8 mouse cellular contexts compared by ENCODE assay signal in genomic region chr10:111600251-111600620, GRCm38 (mm10).
DNase-seq lines count a peak whose midpoint lies in the region; ATAC-seq and TF ChIP-seq lines count a peak whose summit lies in the region.

No protein-coding gene starts in this region.

- intact Hi-C loops in gastrocnemius, adult 2 months (cut with DNase I) = no loop called here

- no peaks in the 10 kb centered on the region for H3K9me3 ChIP-seq in lung, embryonic 16.5 days (ENCODE audit: control insufficient read depth, low read length)
- no peaks in the 10 kb centered on the region for H3K9me3 ChIP-seq in hindbrain, embryonic 13.5 days
- H3K9me3 ChIP-seq in stomach, embryonic 15.5 days = no peaks in the 10 kb centered on the region

- no peaks in the 10 kb centered on the region for H3K36me3 ChIP-seq in lung, embryonic 16.5 days (ENCODE audit: control insufficient read depth, insufficient read depth, low read length)
- H3K36me3 ChIP-seq in hindbrain, embryonic 13.5 days = no peaks in the 10 kb centered on the region
- no peaks in the 10 kb centered on the region for H3K36me3 ChIP-seq in stomach, embryonic 15.5 days

- H3K4me1 ChIP-seq in lung, embryonic 16.5 days (replicated peaks; ENCODE audit: control insufficient read depth, insufficient read depth, low read length) = peaks cover 29% of the 10 kb centered on the region
- H3K4me1 ChIP-seq in lung, adult 2 months (ENCODE audit: control insufficient read depth, insufficient read depth, low read length) = peaks cover 11% of the 10 kb centered on the region
- H3K4me1 ChIP-seq in hindbrain, embryonic 13.5 days (replicated peaks) = peaks cover 30% of the 10 kb centered on the region
- H3K4me1 ChIP-seq in stomach, embryonic 15.5 days = peaks cover 35% of the 10 kb centered on the region

- no peak for DNase-seq in gastrocnemius, adult 2 months
- no peak for DNase-seq in gastrocnemius, postnatal 10 days
- no peak for DNase-seq in lung, adult 2 months
- DNase-seq in cerebellum, adult 9-10 months = no peak
- DNase-seq in frontal cortex, postnatal 25 days (ENCODE audit: low spot score in 2 of 2) = no peak

- WGBS in lung, embryonic 16.5 days = 21% methylated on average over 2 of the region's 2 CpGs
- WGBS in lung, adult 2 months = 8% methylated on average over 2 of the region's 2 CpGs
- WGBS in hindbrain, embryonic 13.5 days = 69% methylated on average over 2 of the region's 2 CpGs
- WGBS in stomach, embryonic 15.5 days = 21% methylated on average over 2 of the region's 2 CpGs

- H3K27ac ChIP-seq in gastrocnemius, adult 2 months = peak overlapping the region; percentile 66
- peak overlapping the region; percentile 84 for H3K27ac ChIP-seq in lung, embryonic 16.5 days (ENCODE audit: low read length)
- H3K27ac ChIP-seq in hindbrain, embryonic 13.5 days = peak overlapping the region; percentile 30
- peak overlapping the region; percentile 80 for H3K27ac ChIP-seq in stomach, embryonic 15.5 days

- no peak for TF ChIP-seq CTCF in gastrocnemius, adult 2 months (IDR thresholded peaks at IDR 0.05)
- no peak for TF ChIP-seq CTCF in lung, adult 2 months (IDR thresholded peaks at IDR 0.05; ENCODE audit: insufficient read depth, low read length)

- no peak for TF ChIP-seq POLR2A in lung, adult 2 months (IDR thresholded peaks at IDR 0.05; ENCODE audit: borderline replicate concordance, extremely low read depth, low read depth, low read length)

- H3K27me3 ChIP-seq in lung, embryonic 16.5 days (ENCODE audit: control insufficient read depth, insufficient read depth, low read depth, low read length) = no peaks in the 10 kb centered on the region
- H3K27me3 ChIP-seq in hindbrain, embryonic 13.5 days = no peaks in the 10 kb centered on the region
- no peaks in the 10 kb centered on the region for H3K27me3 ChIP-seq in stomach, embryonic 15.5 days (replicated peaks)

- H3K4me2 ChIP-seq in lung, embryonic 16.5 days (ENCODE audit: low read depth, low read length) = peak overlapping the region; percentile 9
- no peak overlapping the region for H3K4me2 ChIP-seq in hindbrain, embryonic 13.5 days
- H3K4me2 ChIP-seq in stomach, embryonic 15.5 days = no peak overlapping the region

- peak overlapping the region; percentile 35; the same call in 1 of the 2 replicates for H3K9ac ChIP-seq in lung, embryonic 16.5 days (ENCODE audit: low read length)
- no peak overlapping the region for H3K9ac ChIP-seq in hindbrain, embryonic 13.5 days
- H3K9ac ChIP-seq in stomach, embryonic 15.5 days = no peak overlapping the region

- no peak overlapping the region for H3K4me3 ChIP-seq in gastrocnemius, adult 2 months
- no peak overlapping the region for H3K4me3 ChIP-seq in lung, embryonic 16.5 days (ENCODE audit: low read length)
- no peak overlapping the region for H3K4me3 ChIP-seq in lung, adult 2 months (replicated peaks; ENCODE audit: extremely low read depth, low read depth, low read length)
- no peak overlapping the region for H3K4me3 ChIP-seq in hindbrain, embryonic 13.5 days
- H3K4me3 ChIP-seq in stomach, embryonic 15.5 days (replicated peaks) = no peak overlapping the region

- peak; percentile 67 for ATAC-seq in lung, embryonic 16.5 days (ENCODE audit: low read depth)
- ATAC-seq in hindbrain, embryonic 13.5 days (ENCODE audit: low FRiP score) = no peak; the same call in 1 of the 2 replicates
- ATAC-seq in stomach, embryonic 15.5 days (ENCODE audit: insufficient read depth, low FRiP score, low read depth) = peak; percentile 32; the same call in 1 of the 2 replicates

Comparison
In these comparisons a context has a peak if more than half of its experiments do, and no peak if none do; other contexts are left out.
1. H3K27ac ChIP-seq: peak in every context shown above with its lines; median percentile 84 in lung, embryonic 16.5 days; 80 in stomach, embryonic 15.5 days; 66 in gastrocnemius, adult 2 months; 30 in hindbrain, embryonic 13.5 days.